Mouse (Mus musculus): ENCODE measurements at regions not wholly inside any gene's neighbourhood (a gene's known extent, or its start where the extent isn't known, plus 50 kb on each side); places are given as distances from the start of the nearest gene placed in this dataset.
A peak's percentile ranks its signal among the peaks of the same experiment; 100 is the strongest.

GRCm38 (mm10) chr13:43852888-43853287 is 68.3 kb downstream of the Cd83 start:
- DNase-seq (ENCODE audit: extremely low read depth, low read depth): no peak

GRCm38 (mm10) chr13:43854973-43855372 is 70.4 kb downstream of the Cd83 start:
- no peak for DNase-seq (ENCODE audit: extremely low read depth, low read depth)

- no peak for DNase-seq (ENCODE audit: extremely low read depth, low read depth)
These were observed 76.4 kb downstream of the Cd83 start for GRCm38 (mm10) chr13:43860932-43861331.

GRCm38 (mm10) chr13:43861424-43861823 is 76.8 kb downstream of the Cd83 start:
- DNase-seq (ENCODE audit: extremely low read depth, low read depth): no peak

GRCm38 (mm10) chr13:43862056-43862455 is 77.5 kb downstream of the Cd83 start:
- no peak for DNase-seq (ENCODE audit: extremely low read depth, low read depth)

GRCm38 (mm10) chr13:43862586-43862985 is 78.0 kb downstream of the Cd83 start:
- no peak for DNase-seq (ENCODE audit: extremely low read depth, low read depth)

- DNase-seq (ENCODE audit: extremely low read depth, low read depth): no peak
These were observed 79.1 kb downstream of the Cd83 start for GRCm38 (mm10) chr13:43863581-43864100.

GRCm38 (mm10) chr13:43864153-43864861 is 79.7 kb downstream of the Cd83 start:
- peak; percentile 94 for DNase-seq (ENCODE audit: extremely low read depth, low read depth)

GRCm38 (mm10) chr13:43865036-43865435 is 80.5 kb downstream of the Cd83 start:
- no peak for DNase-seq (ENCODE audit: extremely low read depth, low read depth)

GRCm38 (mm10) chr13:43875895-43876294 is 91.3 kb downstream of the Cd83 start:
- DNase-seq (ENCODE audit: extremely low read depth, low read depth): no peak

GRCm38 (mm10) chr13:43887284-43887683 is 102.7 kb downstream of the Cd83 start:
- no peak for DNase-seq (ENCODE audit: extremely low read depth, low read depth)

GRCm38 (mm10) chr13:43891928-43892327 is 107.4 kb downstream of the Cd83 start:
- DNase-seq (ENCODE audit: extremely low read depth, low read depth): no peak

GRCm38 (mm10) chr13:43895990-43896389 is 111.4 kb downstream of the Cd83 start:
- DNase-seq (ENCODE audit: extremely low read depth, low read depth): no peak

GRCm38 (mm10) chr13:43897046-43897445 is 112.5 kb downstream of the Cd83 start:
- no peak for DNase-seq (ENCODE audit: extremely low read depth, low read depth)

- no peak for DNase-seq (ENCODE audit: extremely low read depth, low read depth)
These were observed 114.1 kb downstream of the Cd83 start for GRCm38 (mm10) chr13:43898555-43899258.

GRCm38 (mm10) chr13:43900115-43900514 is 115.5 kb downstream of the Cd83 start:
- DNase-seq (ENCODE audit: extremely low read depth, low read depth): no peak

- DNase-seq (ENCODE audit: extremely low read depth, low read depth): no peak
These were observed 116.2 kb downstream of the Cd83 start for GRCm38 (mm10) chr13:43900758-43901157.

GRCm38 (mm10) chr13:43903391-43903790 is 118.8 kb downstream of the Cd83 start:
- DNase-seq (ENCODE audit: extremely low read depth, low read depth): no peak

GRCm38 (mm10) chr13:43904291-43904690 is 119.7 kb downstream of the Cd83 start:
- DNase-seq (ENCODE audit: extremely low read depth, low read depth): no peak

- DNase-seq (ENCODE audit: extremely low read depth, low read depth): no peak
These were observed 121.7 kb downstream of the Cd83 start for GRCm38 (mm10) chr13:43906241-43906640.

GRCm38 (mm10) chr13:43907425-43907824 is 122.8 kb downstream of the Cd83 start:
- no peak for DNase-seq (ENCODE audit: extremely low read depth, low read depth)

- peak; percentile 80 for DNase-seq (ENCODE audit: extremely low read depth, low read depth)
These were observed 123.6 kb downstream of the Cd83 start for GRCm38 (mm10) chr13:43908041-43908644.

All from MEL-GATA-1-ER (cell line).